Mouse (Mus musculus) forebrain, embryonic 13.5 days (tissue): ENCODE measurements around the gene Ccdc87. TPM values are rescaled to one million over a fixed set of nuclear protein-coding genes. Genes with fewer than 3 reads are reported as not detected.
A peak's percentile ranks its signal among the peaks of the same experiment; 100 is the strongest.
"Not testable (repeated sequence)": the region's sequence is repeated elsewhere in the genome, so short reads cannot be mapped to it uniquely, and the experiment has no call there.

Source experiments
- ATAC-seq: fragments of 200-750 bp; cut with Nextera tagmentation; 2 replicates; pipeline ENCODE4 v1.8.0; 2017
- H3K27ac ChIP-seq: fragments of 300-500 bp; sonication (generic); 2 replicates; pipeline ENCODE4 v1.5.1; 2015; ENCODE audit warnings: inconsistent platforms, mild to moderate bottlenecking, moderate library complexity
- H3K27me3 ChIP-seq: fragments of 300-500 bp; sonication (generic); 2 replicates; pipeline ENCODE4 v1.6.1; 2015; ENCODE audit warnings: mild to moderate bottlenecking, inconsistent platforms
- H3K36me3 ChIP-seq: fragments of 300-500 bp; sonication (generic); 2 replicates; pipeline ENCODE4 v1.6.1; 2015; ENCODE audit warnings: mild to moderate bottlenecking, inconsistent platforms; ENCODE audit not compliant: poor library complexity, severe bottlenecking
- H3K4me1 ChIP-seq: fragments of 300-500 bp; sonication (generic); 2 replicates; pipeline ENCODE4 v1.6.1; 2015; ENCODE audit warnings: inconsistent platforms
- H3K4me2 ChIP-seq: fragments of 300-500 bp; sonication (generic); 2 replicates; pipeline ENCODE4 v1.6.1; 2015; ENCODE audit warnings: inconsistent platforms, mild to moderate bottlenecking, moderate library complexity
- H3K4me3 ChIP-seq: fragments of 300-500 bp; sonication (generic); 2 replicates; pipeline ENCODE4 v1.5.1; 2015; ENCODE audit warnings: mild to moderate bottlenecking, inconsistent platforms
- H3K9ac ChIP-seq: fragments of 300-500 bp; sonication (generic); 2 replicates; pipeline ENCODE4 v1.6.1; 2015; ENCODE audit warnings: mild to moderate bottlenecking, inconsistent platforms
- H3K9me3 ChIP-seq: fragments of 300-500 bp; sonication (generic); replicated peaks from 2 replicates; pipeline ENCODE4 v1.6.1; 2016; ENCODE audit warnings: inconsistent platforms
- WGBS: fragments of 180-500 bp; shearing (Covaris S2); methylation state at CpG from one replicate; pipeline ENCODE4 v1.1.7; 2015; 5-methylcytosine and 5-hydroxymethylcytosine counted together
- polyA plus RNA-seq: library from polyadenylated mRNA; unstranded; fragments of >200 nt; fragmentation: Nextera tagmentation; extraction: Ambion mirVana; gene quantifications from 2 replicates; pipeline ENCODE4 v1.2.1, GENCODE M21; 2015

The Ccdc87 gene
- polyA plus RNA-seq, 1 experiment from 2014 or later: 0.23 TPM

DNA sequence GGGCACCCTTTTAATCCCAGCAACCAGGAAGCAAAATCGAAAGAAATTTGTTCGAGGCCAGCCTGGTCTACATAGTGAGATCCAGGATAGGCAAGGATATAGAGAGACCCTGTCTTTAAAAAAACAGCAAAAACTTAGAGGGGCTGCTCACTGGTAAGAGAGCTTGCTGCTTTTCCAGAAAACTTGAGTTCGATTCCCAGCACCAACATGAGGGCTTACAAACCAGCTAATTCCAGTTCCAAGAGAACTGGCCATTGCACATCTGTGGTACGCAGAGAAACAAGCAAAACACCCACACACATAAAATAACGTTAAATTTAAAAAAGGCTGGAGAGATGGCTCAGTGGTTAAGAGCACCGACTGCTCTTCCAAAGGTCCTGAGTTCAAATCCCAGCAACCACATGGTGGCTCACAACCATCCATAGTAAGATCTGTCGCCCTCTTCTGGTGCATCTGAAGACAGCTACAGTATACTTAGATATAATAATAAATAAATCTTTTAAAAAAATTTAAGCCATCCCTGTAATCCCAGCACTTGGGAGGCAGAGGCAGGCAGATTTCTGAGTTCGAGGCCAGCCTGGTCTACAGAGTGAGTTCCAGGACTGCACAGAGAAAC is 26.7 kb upstream of the Ccdc87 start:
- H3K27me3 ChIP-seq, ATAC-seq, H3K36me3 ChIP-seq, H3K9me3 ChIP-seq: not testable (repeated sequence)
- H3K4me3 ChIP-seq: peak overlapping the region; percentile 90
- H3K9ac ChIP-seq: peak overlapping the region; percentile 81
- H3K27ac ChIP-seq: peak overlapping the region; percentile 89
- WGBS: 81% methylated on average over 8 of the region's 8 CpGs
- peaks cover 31% of the 10 kb centered on the region for H3K4me1 ChIP-seq
- H3K4me2 ChIP-seq: peak overlapping the region; percentile 65

DNA sequence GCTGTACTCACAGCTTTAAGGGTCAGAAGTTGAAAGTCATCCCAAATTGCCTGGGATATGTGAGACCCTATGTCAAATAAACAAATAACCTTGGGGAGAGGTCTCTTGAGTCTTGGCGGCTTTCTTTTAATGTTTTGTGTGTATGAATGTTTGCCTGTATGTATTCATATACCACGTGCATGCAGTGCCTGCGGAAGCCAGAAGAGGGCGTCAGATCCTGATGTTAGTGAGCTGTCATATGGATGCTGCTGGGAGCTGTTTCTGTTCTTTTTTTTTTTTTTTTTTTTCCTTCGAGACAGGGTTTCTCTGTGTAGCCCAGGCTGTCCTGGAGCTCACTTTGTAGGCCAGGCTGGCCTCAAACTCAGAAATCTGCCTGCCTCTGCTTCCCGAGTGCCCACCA is 26.2 kb upstream of the Ccdc87 start:
- Histone ChIP-seq H3K27ac (no peak overlapping the region), H3K9ac (no peak overlapping the region), H3K4me1 (peaks cover 27% of the 10 kb centered on the region), H3K36me3 (no peaks in the 10 kb centered on the region), H3K4me2 (no peak overlapping the region), H3K4me3 (no peak overlapping the region), H3K27me3 (no peaks in the 10 kb centered on the region; the same call in 1 of the 2 replicates), H3K9me3 (no peaks in the 10 kb centered on the region)
- 88% methylated on average over 6 of the region's 6 CpGs for WGBS
- no peak for ATAC-seq

DNA sequence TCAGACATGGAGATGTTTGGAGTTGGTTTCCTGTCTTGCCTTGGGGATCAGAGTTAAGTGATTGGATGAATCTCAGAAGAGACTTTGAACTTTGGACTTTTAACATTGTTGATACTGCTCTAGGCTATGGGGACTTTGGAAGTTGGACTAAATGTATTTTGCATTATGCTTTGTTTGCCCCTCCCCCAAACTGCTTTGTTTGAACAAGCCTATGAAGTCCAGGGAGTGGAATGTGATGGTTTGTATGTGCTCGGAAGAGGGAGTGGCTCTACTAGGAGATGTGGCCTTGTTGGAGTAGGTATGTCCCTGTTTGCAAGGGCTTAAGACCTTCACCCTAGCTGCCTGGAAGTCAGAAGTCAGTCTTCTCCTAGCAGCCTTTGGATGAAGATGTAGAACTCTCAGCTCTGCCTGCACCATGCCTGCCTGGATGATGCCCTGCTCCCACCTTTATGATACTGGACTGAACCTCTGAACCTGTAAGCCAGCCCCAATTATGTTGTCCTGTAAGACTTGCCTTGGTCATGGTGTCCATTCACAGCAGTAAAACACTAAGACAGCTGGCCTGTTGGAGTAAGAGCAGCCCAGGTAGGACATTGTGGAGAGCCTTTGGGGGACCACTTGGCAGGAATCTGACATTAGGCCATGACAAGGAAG is 21.9 kb upstream of the Ccdc87 start:
- H3K9me3 ChIP-seq: no peaks in the 10 kb centered on the region
- WGBS: 66% methylated on average over 1 of the region's 1 CpGs
- no peak overlapping the region for H3K4me2 ChIP-seq
- no peak overlapping the region for H3K27ac ChIP-seq
- H3K27me3 ChIP-seq: no peaks in the 10 kb centered on the region; the same call in 1 of the 2 replicates
- no peak overlapping the region for H3K4me3 ChIP-seq
- peaks cover under 1% of the 10 kb centered on the region; the same call in 1 of the 2 replicates for H3K4me1 ChIP-seq
- ATAC-seq: no peak
- no peaks in the 10 kb centered on the region for H3K36me3 ChIP-seq
- H3K9ac ChIP-seq: no peak overlapping the region

DNA sequence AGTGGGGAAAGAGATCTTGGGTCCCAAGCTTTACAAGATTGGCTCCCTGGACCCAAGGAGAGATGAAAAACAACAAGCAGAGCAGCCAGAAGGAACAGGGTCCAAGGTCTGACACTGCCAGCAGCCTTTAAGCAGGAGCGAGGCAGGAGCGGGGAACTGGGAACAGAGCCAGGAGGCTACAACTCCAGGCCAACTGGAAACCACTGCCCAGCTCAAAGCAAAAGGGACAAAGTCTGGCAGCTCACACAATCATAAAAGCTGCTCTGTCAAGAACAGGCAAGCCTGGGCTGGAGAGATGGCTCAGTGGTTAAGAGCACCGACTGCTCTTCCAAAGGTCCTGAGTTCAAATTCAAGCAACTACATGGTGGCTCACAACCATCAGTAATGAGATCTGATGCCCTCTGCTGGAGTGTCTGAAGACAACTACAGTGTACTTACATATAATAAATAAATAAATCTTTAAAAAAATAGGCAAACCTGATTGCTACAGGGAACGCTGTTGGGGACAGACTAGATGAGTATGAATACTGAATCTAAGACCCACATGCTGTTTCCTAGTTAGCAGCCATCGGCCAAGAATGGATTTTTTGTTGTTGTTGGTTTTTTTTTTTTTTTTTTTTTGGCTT is 18.4 kb upstream of the Ccdc87 start:
- no peak overlapping the region for H3K27ac ChIP-seq
- WGBS: 77% methylated on average over 5 of the region's 5 CpGs
- H3K36me3 ChIP-seq: peaks cover 7% of the 10 kb centered on the region; the same call in 1 of the 2 replicates
- H3K9me3 ChIP-seq: no peaks in the 10 kb centered on the region
- no peak for ATAC-seq
- no peaks in the 10 kb centered on the region for H3K4me1 ChIP-seq
- H3K4me2 ChIP-seq: no peak overlapping the region
- H3K9ac ChIP-seq: no peak overlapping the region
- H3K27me3 ChIP-seq: no peaks in the 10 kb centered on the region
- H3K4me3 ChIP-seq: no peak overlapping the region

DNA sequence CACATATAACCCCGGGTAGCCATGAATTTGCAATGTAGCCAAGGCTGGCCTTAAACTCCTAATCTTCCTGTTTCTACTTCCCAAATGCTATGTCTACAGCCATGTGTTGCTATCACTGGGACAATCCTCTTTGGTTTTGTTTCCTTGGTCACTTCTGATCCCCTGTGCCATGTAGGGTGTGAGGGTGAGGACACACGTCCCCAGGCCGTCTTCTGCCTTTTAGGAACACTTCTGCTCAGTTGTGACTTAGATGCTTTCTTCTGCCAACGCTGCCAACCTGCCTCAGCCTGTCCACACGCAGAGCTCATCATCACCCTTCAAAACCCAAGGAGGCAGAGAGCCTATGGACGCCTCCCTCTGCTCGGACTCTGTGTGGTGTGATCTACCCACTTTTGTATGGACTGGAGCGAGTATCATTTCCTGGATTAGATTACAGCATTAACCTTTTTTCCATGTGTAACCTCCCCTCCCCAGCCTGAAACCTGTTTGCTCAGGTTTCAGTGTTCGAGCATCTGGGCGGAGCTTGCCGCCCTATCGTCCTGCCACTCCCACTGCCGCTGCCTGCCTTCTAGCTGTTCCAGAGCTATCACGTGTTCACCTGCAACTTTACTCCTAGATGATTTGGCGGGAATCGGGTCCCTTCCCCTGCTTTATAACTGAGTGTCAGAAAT is 10.6 kb upstream of the Ccdc87 start:
- peaks cover 5% of the 10 kb centered on the region; the same call in 1 of the 2 replicates for H3K4me1 ChIP-seq
- no peak overlapping the region for H3K4me2 ChIP-seq
- no peaks in the 10 kb centered on the region for H3K27me3 ChIP-seq
- no peak overlapping the region for H3K27ac ChIP-seq
- 62% methylated on average over 16 of the region's 16 CpGs for WGBS
- H3K36me3 ChIP-seq: peaks cover 20% of the 10 kb centered on the region; the same call in 1 of the 2 replicates
- H3K4me3 ChIP-seq: no peak overlapping the region
- H3K9me3 ChIP-seq: no peaks in the 10 kb centered on the region
- no peak for ATAC-seq
- H3K9ac ChIP-seq: no peak overlapping the region

DNA sequence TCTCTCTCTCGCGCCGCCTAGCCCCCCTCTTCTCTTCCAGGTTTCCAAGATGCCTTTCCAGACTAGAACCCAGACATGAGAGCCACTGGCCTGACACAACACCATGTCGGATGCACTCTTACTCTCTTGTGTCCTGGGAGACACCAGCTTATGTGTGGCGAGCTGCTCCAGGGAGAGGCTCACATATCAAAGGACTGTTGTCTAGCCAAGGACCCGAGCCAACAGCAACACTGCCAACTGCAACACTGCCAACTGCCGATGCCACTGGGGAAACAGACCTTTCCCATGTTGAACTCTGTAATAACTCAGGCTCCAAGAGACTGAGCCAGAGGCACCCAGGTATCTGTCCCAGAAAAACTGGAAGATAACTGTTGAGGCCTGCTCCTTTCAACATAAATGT is 10.0 kb upstream of the Ccdc87 start:
- Histone ChIP-seq H3K27me3 (no peaks in the 10 kb centered on the region), H3K27ac (no peak overlapping the region; the same call in 1 of the 2 replicates), H3K4me1 (peaks cover 5% of the 10 kb centered on the region; the same call in 1 of the 2 replicates), H3K4me2 (no peak overlapping the region), H3K36me3 (peaks cover 20% of the 10 kb centered on the region; the same call in 1 of the 2 replicates), H3K9ac (no peak overlapping the region), H3K9me3 (no peaks in the 10 kb centered on the region), H3K4me3 (no peak overlapping the region)
- no peak for ATAC-seq
- 65% methylated on average over 7 of the region's 7 CpGs for WGBS

DNA sequence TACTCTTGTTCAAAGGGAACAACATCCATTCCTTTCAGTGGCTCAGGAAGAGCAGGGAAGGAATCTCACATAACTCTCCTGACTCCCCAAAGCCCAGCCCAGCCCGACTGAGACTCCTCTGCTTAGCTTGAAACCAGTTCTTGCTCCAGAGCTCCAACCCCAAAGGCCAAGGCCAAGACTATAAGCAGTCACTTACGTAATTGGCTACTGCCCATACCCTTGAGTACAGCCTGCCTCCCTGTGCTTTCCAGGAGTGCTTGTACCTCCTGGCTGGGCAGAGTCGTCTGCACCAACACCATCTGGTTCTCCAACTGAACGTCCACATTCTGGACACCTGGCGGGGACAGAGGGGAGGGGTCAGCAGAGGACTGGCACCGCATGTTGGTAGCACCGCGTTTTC is 5.2 kb upstream of the Ccdc87 start:
- H3K4me1 ChIP-seq: peaks cover 17% of the 10 kb centered on the region
- no peak overlapping the region for H3K4me2 ChIP-seq
- H3K27ac ChIP-seq: no peak overlapping the region
- no peak overlapping the region for H3K9ac ChIP-seq
- no peaks in the 10 kb centered on the region for H3K27me3 ChIP-seq
- no peak overlapping the region for H3K4me3 ChIP-seq
- 87% methylated on average over 8 of the region's 8 CpGs for WGBS
- peaks cover 15% of the 10 kb centered on the region; the same call in 1 of the 2 replicates for H3K36me3 ChIP-seq
- no peak for ATAC-seq
- no peaks in the 10 kb centered on the region for H3K9me3 ChIP-seq

DNA sequence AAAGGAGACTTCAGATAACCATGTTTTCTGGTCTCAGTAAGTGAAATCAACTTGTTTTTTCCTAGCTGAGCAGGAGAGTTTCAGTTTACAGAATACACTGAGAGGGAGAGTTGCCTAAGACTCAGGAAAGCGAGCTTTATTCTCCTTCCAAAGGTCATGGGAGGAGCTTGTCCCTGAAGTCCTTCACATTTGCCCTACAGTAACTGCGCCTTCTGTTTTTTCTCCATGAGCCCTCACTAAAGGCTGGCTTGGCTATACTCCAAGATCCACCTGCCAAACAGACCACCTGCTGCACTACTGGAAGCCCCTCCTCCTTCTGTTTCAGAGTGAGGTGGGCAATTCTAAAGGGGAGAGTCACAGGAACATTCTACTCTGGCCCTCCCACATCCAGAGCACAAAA is 3.1 kb upstream of the Ccdc87 start:
- Histone ChIP-seq H3K9ac (no peak overlapping the region), H3K36me3 (peaks cover 13% of the 10 kb centered on the region; the same call in 1 of the 2 replicates), H3K4me3 (no peak overlapping the region), H3K27ac (no peak overlapping the region), H3K4me1 (peaks cover 23% of the 10 kb centered on the region), H3K27me3 (peaks cover 17% of the 10 kb centered on the region), H3K4me2 (no peak overlapping the region), H3K9me3 (no peaks in the 10 kb centered on the region)
- ATAC-seq: no peak
- 72% methylated on average over 2 of the region's 2 CpGs for WGBS

DNA sequence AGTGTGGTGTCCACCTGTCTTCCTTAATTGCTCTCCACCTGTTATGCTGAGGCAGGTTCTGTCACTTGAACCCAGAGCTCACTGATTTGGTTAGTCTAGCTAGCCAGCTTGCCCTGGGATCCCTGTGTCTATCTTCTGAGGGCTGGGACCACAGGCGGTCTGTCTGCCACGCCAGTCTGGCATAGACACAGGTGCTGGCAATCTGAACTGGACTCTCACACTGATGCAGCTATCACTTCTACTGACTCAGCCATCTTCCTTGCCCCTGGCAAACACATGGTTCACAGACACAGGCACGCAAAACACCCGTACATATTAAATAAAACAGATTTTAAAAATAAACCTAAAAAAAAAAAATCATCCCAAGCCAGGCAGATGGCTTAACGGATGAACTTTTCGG is 2.1 kb upstream of the Ccdc87 start:
- peaks cover 26% of the 10 kb centered on the region for H3K27me3 ChIP-seq
- no peak for ATAC-seq
- H3K4me1 ChIP-seq: peaks cover 23% of the 10 kb centered on the region
- H3K9me3 ChIP-seq: no peaks in the 10 kb centered on the region
- no peak overlapping the region for H3K9ac ChIP-seq
- no peak overlapping the region for H3K27ac ChIP-seq
- WGBS: 92% methylated on average over 6 of the region's 6 CpGs
- no peak overlapping the region for H3K4me2 ChIP-seq
- H3K4me3 ChIP-seq: no peak overlapping the region
- H3K36me3 ChIP-seq: peaks cover 10% of the 10 kb centered on the region; the same call in 1 of the 2 replicates

DNA sequence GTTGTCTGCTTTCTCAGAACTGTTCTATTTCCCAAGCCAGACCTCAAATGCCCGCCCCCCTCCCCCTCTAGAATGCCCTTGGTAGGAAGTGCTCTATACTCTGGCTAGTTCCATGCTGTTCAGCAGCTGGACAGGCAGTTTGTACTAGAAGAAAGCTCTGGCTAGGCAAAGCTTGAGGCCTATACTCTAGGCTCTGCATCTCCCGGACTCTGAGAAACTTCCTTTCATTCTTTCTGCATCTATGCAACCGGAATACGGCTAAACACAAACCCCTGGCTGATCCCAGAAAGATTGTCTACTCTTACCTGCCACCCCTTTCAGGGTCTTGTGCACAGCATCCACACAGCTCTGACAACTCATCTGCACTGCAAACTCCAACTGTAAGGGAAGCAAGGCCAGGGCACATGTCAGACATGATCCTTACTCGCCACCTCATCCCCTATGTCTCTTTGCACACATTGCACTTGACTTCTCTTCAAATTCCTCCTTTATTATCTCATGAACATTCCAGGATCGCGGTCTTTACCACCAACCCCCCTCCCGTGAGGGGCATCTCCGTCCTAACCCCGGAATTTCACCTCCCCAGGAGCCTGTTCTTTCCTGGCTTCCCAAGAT is 533 bp upstream of the Ccdc87 start:
- Histone ChIP-seq H3K27me3 (peaks cover 35% of the 10 kb centered on the region), H3K9me3 (no peaks in the 10 kb centered on the region), H3K4me3 (peak overlapping the region; percentile 64), H3K9ac (peak overlapping the region; percentile 69), H3K4me2 (peak overlapping the region; percentile 97), H3K4me1 (peaks cover 18% of the 10 kb centered on the region), H3K27ac (no peak overlapping the region), H3K36me3 (peaks cover 3% of the 10 kb centered on the region; the same call in 1 of the 2 replicates)
- 0 out of 2 replicates have a peak, but pooled peaks have one; percentile 11 for ATAC-seq
- 36% methylated on average over 10 of the region's 10 CpGs for WGBS

DNA sequence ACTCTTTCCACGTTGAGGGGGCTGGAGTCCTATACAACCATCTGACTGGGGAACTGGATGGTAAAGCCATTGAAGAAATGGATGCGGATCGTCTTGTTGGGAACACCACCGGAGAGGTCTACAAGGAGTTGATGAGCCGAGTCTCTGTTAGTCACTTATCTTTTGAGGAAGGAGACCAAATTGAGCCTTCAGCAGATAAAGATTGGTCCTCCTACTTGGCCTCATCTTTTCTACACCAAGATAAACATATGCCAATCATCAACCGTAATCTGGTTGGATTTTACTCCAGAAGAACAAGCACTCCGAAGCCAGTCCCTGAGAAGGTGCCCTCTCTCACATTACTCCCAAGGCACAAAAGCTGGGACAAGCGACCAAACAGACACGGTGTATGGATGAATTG is 1.7 kb downstream of the Ccdc87 start:
- ATAC-seq: no peak

More for the DNA sequence above, 1.7 kb downstream of the Ccdc87 start:
- Histone ChIP-seq H3K4me2 (no peak overlapping the region), H3K4me3 (no peak overlapping the region), H3K9me3 (no peaks in the 10 kb centered on the region), H3K4me1 (peaks cover 18% of the 10 kb centered on the region), H3K36me3 (no peaks in the 10 kb centered on the region), H3K9ac (no peak overlapping the region), H3K27me3 (peaks cover 35% of the 10 kb centered on the region), H3K27ac (no peak overlapping the region)
- WGBS: 84% methylated on average over 9 of the region's 9 CpGs
